Mouse (Mus musculus) CH12.LX (cell line): ENCODE results near the gene Smcr8. TPM values are rescaled to one million over a fixed set of nuclear protein-coding genes. Genes with fewer than 3 reads are reported as not detected.

Experiments used
- DNase-seq: peaks from one replicate; pipeline ENCODE4 v3.0.0-alpha.2; 2013; ENCODE audit errors: extremely low read depth
- H3K27ac ChIP-seq: 2 replicates; pipeline ENCODE4 v1.5.1; 2012; ENCODE audit warnings: low read depth, mild to moderate bottlenecking, control low read depth, moderate library complexity; ENCODE audit not compliant: insufficient read depth
- H3K27me3 ChIP-seq: replicated peaks from 2 replicates; pipeline ENCODE3; 2012; ENCODE audit warnings: inconsistent platforms
- H3K36me3 ChIP-seq, 2 experiments: replicated peaks in 1 of 2; 2 replicates each; pipeline versions ENCODE3 to v1.6.1; 2012; ENCODE audit warnings: inconsistent platforms in 1 of 2, low read length in 1 of 2, mild to moderate bottlenecking in 1 of 2, mixed read lengths in 1 of 2, moderate library complexity in 1 of 2; ENCODE audit not compliant: control insufficient read depth in 1 of 2, insufficient read depth in 1 of 2
- H3K4me1 ChIP-seq, 2 experiments: 2 replicates each; pipeline ENCODE4 v1.6.1; 2012; ENCODE audit warnings: inconsistent platforms in 1 of 2, moderate library complexity in 1 of 2; ENCODE audit not compliant: insufficient read depth in 2 of 2, control insufficient read depth in 1 of 2
- H3K4me2 ChIP-seq: 2 replicates; pipeline ENCODE4 v1.6.1; 2012; ENCODE audit warnings: low read depth, mild to moderate bottlenecking, control low read depth; ENCODE audit not compliant: poor library complexity, insufficient read depth, severe bottlenecking
- H3K4me3 ChIP-seq, 3 experiments: fragments of 150-350 bp in 1 of 3; sonication (generic) in 1 of 3; replicated peaks in 1 of 3; 2 replicates each; pipeline versions ENCODE3 to v1.5.1; 2011 to 2012; ENCODE audit warnings: low read depth in 2 of 3, low read length in 2 of 3, mild to moderate bottlenecking in 2 of 3, moderate library complexity in 2 of 3, control low read depth in 1 of 3, improper control_type of control experiment in 1 of 3, inconsistent platforms in 1 of 3, mixed read lengths in 1 of 3; ENCODE audit not compliant: poor library complexity in 1 of 3
- H3K79me2 ChIP-seq: replicated peaks from 2 replicates; pipeline ENCODE4 v1.6.1; 2012; ENCODE audit warnings: mild to moderate bottlenecking, moderate library complexity; ENCODE audit not compliant: control insufficient read depth, poor library complexity, insufficient read depth, severe bottlenecking; ENCODE audit errors: extremely low read depth
- H3K9ac ChIP-seq: 2 replicates; pipeline ENCODE4 v1.6.1; 2012; ENCODE audit warnings: low read depth, mild to moderate bottlenecking, control low read depth, moderate library complexity; ENCODE audit not compliant: insufficient read depth
- H3K9me3 ChIP-seq: replicated peaks from 2 replicates; pipeline ENCODE3; 2012; ENCODE audit warnings: low read length, inconsistent platforms, mixed read lengths
- BHLHE40 ChIP-seq: IDR thresholded peaks from 2 replicates; pipeline ENCODE4 v1.6.1; 2011; ENCODE audit warnings: mild to moderate bottlenecking, low read depth, low read length, improper control_type of control experiment
- CHD1 ChIP-seq: IDR thresholded peaks from 2 replicates; pipeline ENCODE4 v1.6.1; 2012; ENCODE audit warnings: low read depth, low read length, improper control_type of control experiment, inconsistent platforms
- CHD2 ChIP-seq: IDR thresholded peaks from 2 replicates; pipeline ENCODE4 v1.6.1; 2011; ENCODE audit warnings: low read length, improper control_type of control experiment
- CTCF ChIP-seq, 2 experiments: IDR thresholded peaks in 1 of 2; conservative IDR thresholded peaks in 1 of 2; 2 replicates each; pipeline ENCODE4 v1.5.1; 2011 to 2012; ENCODE audit warnings: low read depth in 2 of 2, low read length in 2 of 2, improper control_type of control experiment in 1 of 2, inconsistent platforms in 1 of 2, mild to moderate bottlenecking in 1 of 2, moderate library complexity in 1 of 2
- E2F4 ChIP-seq: IDR thresholded peaks from 2 replicates; pipeline ENCODE4 v1.6.1; 2011; ENCODE audit warnings: low read depth, low read length, improper control_type of control experiment; ENCODE audit not compliant: insufficient replicate concordance
- ELF1 ChIP-seq: IDR thresholded peaks from 2 replicates; pipeline ENCODE4 v1.6.1; 2014; ENCODE audit warnings: low read depth, mild to moderate bottlenecking, inconsistent platforms, low read length, improper control_type of control experiment
- EP300 ChIP-seq: IDR thresholded peaks from 2 replicates; pipeline ENCODE4 v1.6.1; 2011; ENCODE audit warnings: low read length, improper control_type of control experiment
- ETS1 ChIP-seq: conservative IDR thresholded peaks from 2 replicates; pipeline ENCODE4 v1.6.1; 2012; ENCODE audit warnings: low read depth, mild to moderate bottlenecking, inconsistent platforms, low read length, improper control_type of control experiment, moderate library complexity
- GABPA ChIP-seq: IDR thresholded peaks from 2 replicates; pipeline ENCODE4 v1.6.1; 2012; ENCODE audit warnings: low read depth, low read length, improper control_type of control experiment, inconsistent platforms; ENCODE audit not compliant: insufficient replicate concordance
- HCFC1 ChIP-seq: IDR thresholded peaks from 2 replicates; pipeline ENCODE4 v1.6.1; 2012; ENCODE audit warnings: low read depth, mild to moderate bottlenecking, inconsistent platforms, low read length, improper control_type of control experiment
- IRF4 ChIP-seq: IDR thresholded peaks from 2 replicates; pipeline ENCODE4 v1.6.1; 2014; ENCODE audit warnings: low read depth, mild to moderate bottlenecking, inconsistent platforms, low read length, improper control_type of control experiment
- JUN ChIP-seq: IDR thresholded peaks from 2 replicates; pipeline ENCODE4 v1.6.1; 2011; ENCODE audit warnings: low read depth, mild to moderate bottlenecking, low read length, improper control_type of control experiment, moderate library complexity; ENCODE audit not compliant: insufficient read depth
- JUND ChIP-seq: conservative IDR thresholded peaks from 2 replicates; pipeline ENCODE4 v1.6.1; 2011; ENCODE audit warnings: low read depth, low read length, improper control_type of control experiment
- KAT2A ChIP-seq: IDR thresholded peaks from 2 replicates; pipeline ENCODE4 v1.6.1; 2012; ENCODE audit warnings: low read length, improper control_type of control experiment, inconsistent platforms; ENCODE audit not compliant: insufficient replicate concordance
- MAFK ChIP-seq: IDR thresholded peaks from 2 replicates; pipeline ENCODE4 v1.6.1; 2011; ENCODE audit warnings: low read length, improper control_type of control experiment; ENCODE audit not compliant: insufficient replicate concordance
- MAX ChIP-seq: IDR thresholded peaks from 2 replicates; pipeline ENCODE4 v1.6.1; 2011; ENCODE audit warnings: low read length, improper control_type of control experiment
- MAZ ChIP-seq: IDR thresholded peaks from 2 replicates; pipeline ENCODE4 v1.6.1; 2012; ENCODE audit warnings: low read depth, mild to moderate bottlenecking, inconsistent platforms, low read length, improper control_type of control experiment, moderate library complexity
- MEF2A ChIP-seq: IDR thresholded peaks from 2 replicates; pipeline ENCODE4 v1.6.1; 2014; ENCODE audit warnings: low read depth, mild to moderate bottlenecking, inconsistent platforms, low read length, improper control_type of control experiment, borderline replicate concordance
- MXI1 ChIP-seq: IDR thresholded peaks from 2 replicates; pipeline ENCODE4 v1.6.1; 2011; ENCODE audit warnings: mild to moderate bottlenecking, low read depth, low read length, improper control_type of control experiment
- MYC ChIP-seq: IDR thresholded peaks from 2 replicates; pipeline ENCODE4 v1.6.1; 2011; ENCODE audit warnings: low read depth, mild to moderate bottlenecking, improper control_type of control experiment, low read length
- NELFE ChIP-seq: IDR thresholded peaks from 2 replicates; pipeline ENCODE4 v1.6.1; 2011; ENCODE audit warnings: low read depth, low read length, improper control_type of control experiment
- NRF1 ChIP-seq: IDR thresholded peaks from 2 replicates; pipeline ENCODE4 v1.6.1; 2014; ENCODE audit warnings: low read depth, mild to moderate bottlenecking, inconsistent platforms, low read length, improper control_type of control experiment, moderate library complexity
- PAX5 ChIP-seq: IDR thresholded peaks from 2 replicates; pipeline ENCODE4 v1.6.1; 2012; ENCODE audit warnings: low read length, inconsistent platforms, mixed read lengths
- POLR2A ChIP-seq: IDR thresholded peaks from 2 replicates; pipeline ENCODE4 v1.6.1; 2011; ENCODE audit warnings: low read depth, mild to moderate bottlenecking, improper control_type of control experiment, low read length
- POLR2AphosphoS2 ChIP-seq: IDR thresholded peaks from 2 replicates; pipeline ENCODE4 v1.6.1; 2011; ENCODE audit warnings: low read depth, low read length, improper control_type of control experiment
- RAD21 ChIP-seq: IDR thresholded peaks from 2 replicates; pipeline ENCODE4 v1.6.1; 2011; ENCODE audit warnings: low read depth, mild to moderate bottlenecking, low read length, improper control_type of control experiment, moderate library complexity
- RCOR1 ChIP-seq: conservative IDR thresholded peaks from 2 replicates; pipeline ENCODE4 v1.6.1; 2012; ENCODE audit warnings: low read depth, mild to moderate bottlenecking, inconsistent platforms, low read length, improper control_type of control experiment
- SIN3A ChIP-seq: IDR thresholded peaks from 2 replicates; pipeline ENCODE4 v1.6.1; 2012; ENCODE audit warnings: low read length, improper control_type of control experiment, inconsistent platforms
- TBP ChIP-seq: conservative IDR thresholded peaks from 2 replicates; pipeline ENCODE4 v1.6.1; 2011; ENCODE audit warnings: low read depth, low read length, improper control_type of control experiment
- TCF12 ChIP-seq: IDR thresholded peaks from 2 replicates; pipeline ENCODE4 v1.6.1; 2014; ENCODE audit warnings: low read depth, mild to moderate bottlenecking, inconsistent platforms, low read length, improper control_type of control experiment
- UBTF ChIP-seq: IDR thresholded peaks from 2 replicates; pipeline ENCODE4 v1.6.1; 2012; ENCODE audit warnings: low read depth, mild to moderate bottlenecking, inconsistent platforms, low read length, improper control_type of control experiment, moderate library complexity
- USF1 ChIP-seq: IDR thresholded peaks from 2 replicates; pipeline ENCODE4 v1.6.1; 2014; ENCODE audit warnings: low read depth, mild to moderate bottlenecking, inconsistent platforms, low read length, improper control_type of control experiment
- USF2 ChIP-seq: conservative IDR thresholded peaks from 2 replicates; pipeline ENCODE4 v1.6.1; 2011; ENCODE audit warnings: low read depth, low read length, improper control_type of control experiment
- ZC3H11A ChIP-seq: IDR thresholded peaks from 2 replicates; pipeline ENCODE4 v1.6.1; 2012; ENCODE audit warnings: low read depth, mild to moderate bottlenecking, inconsistent platforms, low read length, improper control_type of control experiment
- ZKSCAN1 ChIP-seq: IDR thresholded peaks from 2 replicates; pipeline ENCODE4 v1.6.1; 2012; ENCODE audit warnings: low read depth, inconsistent platforms, low read length, improper control_type of control experiment, borderline replicate concordance
- ZMIZ1 ChIP-seq: IDR thresholded peaks from 2 replicates; pipeline ENCODE4 v1.6.1; 2012; ENCODE audit warnings: low read depth, mild to moderate bottlenecking, inconsistent platforms, low read length, improper control_type of control experiment
- ZNF384 ChIP-seq: IDR thresholded peaks from 2 replicates; pipeline ENCODE4 v1.6.1; 2012; ENCODE audit warnings: low read depth, low read length, improper control_type of control experiment, inconsistent platforms
- dilution Hi-C: fragments of 300-500 bp; cut with MboI; formaldehyde crosslinking; loops from 2 replicates; pipeline ENCODE4 v1.14.3; 2020; ENCODE audit warnings: low sequenced_read_pairs; ENCODE audit not compliant: extremely low pct_unique_long_range_greater_than_20kb, extremely low pct_ligation_motif_present
- in situ Hi-C: fragments of 300-500 bp; cut with MboI; formaldehyde crosslinking; loops from 3 replicates; pipeline ENCODE4 v1.14.3; 2019; ENCODE audit warnings: low sequenced_read_pairs, low pct_ligation_motif_present, low pct_unique_long_range_greater_than_20kb, mixed read lengths
- polyA plus RNA-seq: library from polyadenylated mRNA; unstranded; fragments of >175 nt; gene quantifications from 2 replicates; pipeline ENCODE4 v1.2.1, GENCODE M21; 2012; ENCODE audit warnings: low read depth; ENCODE audit not compliant: insufficient read length
- total RNA-seq, 2 experiments: library from RNA; depleted of rRNA; stranded (reverse); fragments of 300-350 nt in 1 of 2; fragments of >200 nt in 1 of 2; gene quantifications; 2 replicates each; pipeline ENCODE4 v1.2.3; 2012 to 2014

The Smcr8 gene
- 22.4 and 24.6 TPM in 2 replicates for total RNA-seq (2012; rRNA removed)
- 8.5 and 11.0 TPM in 2 replicates for total RNA-seq (2014; rRNA removed)
- 24.5 and 27.5 TPM in 2 replicates for polyA plus RNA-seq

DNA sequence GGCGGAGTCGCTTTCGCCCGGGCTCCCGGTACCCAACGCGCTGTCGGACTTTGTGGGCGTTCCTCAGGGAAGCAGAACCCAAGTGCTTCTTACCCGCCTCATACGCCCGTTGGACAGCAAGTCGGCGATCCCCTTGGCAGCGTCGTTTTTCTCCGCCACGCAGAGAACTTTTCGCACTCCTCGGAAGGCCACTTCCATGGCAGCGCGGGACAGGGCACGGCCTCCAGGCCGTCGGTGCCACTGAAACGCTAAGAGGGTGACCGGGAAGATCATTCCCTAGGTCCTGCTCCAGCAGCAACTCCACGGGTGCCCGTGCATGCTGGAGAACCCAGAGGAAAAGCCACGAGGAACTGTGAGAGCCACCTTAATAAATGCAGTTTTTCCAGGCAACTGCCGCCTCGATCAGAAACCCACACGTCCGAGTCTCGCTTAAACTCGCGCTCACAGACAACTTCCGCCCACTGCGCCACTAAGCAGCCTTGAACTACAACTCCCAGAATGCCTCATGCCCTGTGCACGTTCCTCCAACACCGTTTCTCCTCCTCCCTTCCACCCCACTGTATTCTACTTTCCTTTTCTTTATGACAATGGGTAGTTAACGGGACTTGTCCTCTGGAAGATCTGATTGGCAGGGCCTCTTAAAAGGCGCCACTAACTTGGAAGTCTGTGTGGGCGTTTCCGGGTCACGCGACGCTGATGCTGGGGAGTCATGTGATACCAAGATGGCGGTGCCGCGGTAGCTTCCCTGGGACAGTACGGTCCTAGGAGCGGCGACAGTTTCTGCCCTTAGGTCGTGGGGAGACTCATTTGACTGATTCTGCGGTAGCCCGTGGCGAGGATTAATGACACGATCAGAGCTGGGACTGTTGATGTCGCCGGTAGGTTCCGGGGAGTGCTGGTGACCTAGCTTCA, at the start of gene Smcr8, which contains the start of gene Top3a:
TSS of gene Smcr8 (plus strand) at position 696 of the 912 bp plus-strand sequence.
TSS of gene Top3a (minus strand) at position 537 of the 912 bp plus-strand sequence.
- DNase-seq: peak; percentile 96
- TF ChIP-seq ELF1 (peak; percentile 98), MAX (peak; percentile 94), SIN3A (peak; percentile 95), POLR2A (peak; percentile 84), ETS1 (peak; percentile 67), MAZ (peak; percentile 62; the same call in 1 of the 2 replicates), RCOR1 (peak; percentile 93), ZKSCAN1 (no peak), RAD21 (no peak), JUND (peak; percentile 55), MXI1 (peak; percentile 94), HCFC1 (peak; percentile 98), NRF1 (peak; percentile 64; the same call in 1 of the 2 replicates), CHD1 (no peak; the same call in 1 of the 2 replicates), USF2 (peak; percentile 96), MEF2A (peak; percentile 52), CTCF (conservative IDR thresholded peaks at IDR 0.05 in 1 of 2, IDR thresholded peaks at IDR 0.05 in 1 of 2; ENCODE audit: low read depth in 2 of 2, low read length in 2 of 2) (no peak), EP300 (peak; percentile 38; the same call in 1 of the 2 replicates), E2F4 (peak; percentile 90; the same call in 1 of the 2 replicates), USF1 (peak; percentile 96), BHLHE40 (peak; percentile 100), ZMIZ1 (peak; percentile 86; the same call in 1 of the 2 replicates), TBP (peak; percentile 71), MAFK (no peak), ZNF384 (no peak), ZC3H11A (no peak), MYC (peak; percentile 99), JUN (no peak), GABPA (no peak; the same call in 1 of the 2 replicates), PAX5 (no peak), UBTF (peak; percentile 82), POLR2AphosphoS2 (peak; percentile 92), CHD2 (peak; percentile 98), NELFE (peak; percentile 94), IRF4 (no peak; the same call in none of the 2 replicates), TCF12 (peak; percentile 90), KAT2A (peak; percentile 93; the same call in 1 of the 2 replicates)

More for the DNA sequence above, at the start of gene Smcr8, which contains the start of gene Top3a:
- peaks cover 3 to 63% of the 10 kb centered on the region in 2 experiments; a peak in 3 of 4 replicates for H3K4me1 ChIP-seq
- peak within 1 kb of the TSS; percentile 90 for H3K4me2 ChIP-seq
- dilution Hi-C loops (no loop called here), in situ Hi-C loops (loop anchor here (5.0 kb wide), 2 partner anchors 35 to 95 kb away; partner anchors contain the start of gene Shmt1)
- peak within 1 kb of the TSS; percentile 89 for H3K9ac ChIP-seq
- H3K27me3 ChIP-seq: no peaks in the 10 kb centered on the region
- H3K4me3 ChIP-seq: peak within 1 kb of the TSS; percentile 78 to 98 (median 79)
- peaks cover 20 to 33% of the 10 kb centered on the region in 2 experiments for H3K36me3 ChIP-seq
- H3K79me2 ChIP-seq: peaks cover 87% of the 10 kb centered on the region
- H3K27ac ChIP-seq: peak within 1 kb of the TSS; percentile 90
- H3K9me3 ChIP-seq: no peaks in the 10 kb centered on the region
